Mouse (Mus musculus): ENCODE data around the gene Arpp19. TPM values are rescaled to one million over a fixed set of nuclear protein-coding genes. Genes with fewer than 3 reads are reported as not detected.

Arpp19 gene
- polyA plus RNA-seq, 1 experiment from 2014 or later: 274 TPM

DNA sequence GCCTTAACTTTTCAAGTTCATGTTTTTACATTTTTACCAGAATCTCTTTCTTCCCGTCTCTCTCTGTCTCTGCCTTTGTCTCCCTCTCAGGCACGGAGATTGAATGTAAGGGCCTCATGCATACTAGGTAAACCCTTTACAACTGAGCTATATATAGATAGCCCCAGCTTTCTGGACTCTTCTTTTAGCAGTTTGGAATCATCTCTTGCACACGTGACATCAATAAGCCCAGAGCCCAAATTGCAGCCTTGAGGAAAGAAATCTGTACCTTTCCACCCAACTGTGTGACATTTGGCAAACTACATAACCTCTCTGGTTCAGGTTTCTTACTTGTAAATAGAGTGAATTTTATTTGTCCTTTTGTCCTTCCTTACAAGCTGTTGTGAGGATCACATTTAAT lies 34.9 kb downstream of the Arpp19 start:
- Histone ChIP-seq H3K9me3 (ENCODE audit: control insufficient read depth, low read length) (no peaks in the 10 kb centered on the region), H3K27me3 (ENCODE audit: control insufficient read depth, insufficient read depth, low read length) (no peaks in the 10 kb centered on the region), H3K9ac (ENCODE audit: low read depth, low read length) (peak overlapping the region; percentile 87), H3K36me3 (ENCODE audit: control insufficient read depth, insufficient read depth, low read length) (no peaks in the 10 kb centered on the region), H3K4me3 (ENCODE audit: low read length) (peak overlapping the region; percentile 80), H3K4me2 (replicated peaks; ENCODE audit: low read depth, low read length) (peak overlapping the region; percentile 84), H3K27ac (ENCODE audit: low read depth, low read length) (no peak overlapping the region), H3K4me1 (ENCODE audit: control insufficient read depth, insufficient read depth, low read length) (no peaks in the 10 kb centered on the region)
- 40% methylated on average over 3 of the region's 3 CpGs for WGBS
- no peak for ATAC-seq (ENCODE audit: low FRiP score, low TSS enrichment)

DNA sequence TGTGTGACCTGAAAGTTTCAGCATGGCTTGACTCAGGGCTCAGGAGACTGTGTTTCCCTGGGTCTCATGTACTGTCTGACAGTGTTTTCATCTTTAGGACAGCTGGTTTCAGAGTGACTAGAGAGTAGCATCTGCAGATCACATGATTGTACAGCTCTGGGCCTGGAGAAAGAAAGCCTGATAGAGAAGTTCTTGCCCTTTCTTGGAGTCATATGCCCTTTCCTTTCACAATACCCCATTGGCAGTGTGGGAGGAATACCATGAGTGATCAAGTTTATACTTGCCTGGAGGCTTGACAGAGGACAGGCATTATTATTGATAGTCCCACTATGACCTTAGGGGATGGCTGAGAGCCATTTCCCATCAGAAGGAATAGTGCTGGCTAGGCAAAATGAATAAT lies 39.8 kb downstream of the Arpp19 start:
- Histone ChIP-seq H3K27me3 (ENCODE audit: control insufficient read depth, insufficient read depth, low read length) (no peaks in the 10 kb centered on the region), H3K36me3 (ENCODE audit: control insufficient read depth, insufficient read depth, low read length) (no peaks in the 10 kb centered on the region), H3K9ac (ENCODE audit: low read depth, low read length) (no peak overlapping the region), H3K9me3 (ENCODE audit: control insufficient read depth, low read length) (no peaks in the 10 kb centered on the region), H3K4me1 (ENCODE audit: control insufficient read depth, insufficient read depth, low read length) (no peaks in the 10 kb centered on the region), H3K27ac (ENCODE audit: low read depth, low read length) (no peak overlapping the region), H3K4me3 (ENCODE audit: low read length) (no peak overlapping the region), H3K4me2 (replicated peaks; ENCODE audit: low read depth, low read length) (no peak overlapping the region)
- 0 out of 2 replicates have a peak, but pooled peaks have one; percentile 28 for ATAC-seq (ENCODE audit: low FRiP score, low TSS enrichment)

DNA sequence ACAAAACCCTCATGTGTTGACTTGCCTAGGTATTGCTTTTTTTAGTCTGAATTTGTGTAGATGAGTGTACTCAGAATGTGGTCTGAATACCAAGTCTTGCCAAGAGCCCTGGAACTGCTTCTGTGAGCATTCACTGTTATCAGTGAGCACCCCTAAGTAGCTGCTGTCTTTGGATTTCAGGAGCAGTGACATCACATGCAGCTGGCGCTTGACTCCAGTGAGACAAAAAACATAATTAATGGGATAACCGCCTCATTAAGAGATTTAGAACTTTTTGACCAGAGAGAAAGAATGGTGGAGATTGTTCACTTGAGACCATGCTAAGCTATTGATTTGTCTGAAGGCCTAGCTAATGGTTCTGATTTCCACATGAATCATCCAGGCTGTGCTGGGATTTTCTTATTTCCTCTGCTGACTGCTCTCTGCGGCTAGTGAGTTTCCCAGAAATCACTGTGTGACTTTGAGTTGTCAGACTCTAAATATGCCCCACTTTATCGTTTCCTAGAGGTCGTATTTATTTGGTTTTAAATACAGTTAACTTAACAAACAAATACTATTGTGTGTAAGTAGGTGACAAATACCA lies 47.9 kb downstream of the Arpp19 start:
- no peaks in the 10 kb centered on the region for H3K9me3 ChIP-seq (ENCODE audit: control insufficient read depth, low read length)
- no peak overlapping the region for H3K4me3 ChIP-seq (ENCODE audit: low read length)
- H3K27me3 ChIP-seq (ENCODE audit: control insufficient read depth, insufficient read depth, low read length): no peaks in the 10 kb centered on the region
- no peak overlapping the region for H3K27ac ChIP-seq (ENCODE audit: low read depth, low read length)
- 80% methylated on average over 5 of the region's 5 CpGs for WGBS
- H3K36me3 ChIP-seq (ENCODE audit: control insufficient read depth, insufficient read depth, low read length): no peaks in the 10 kb centered on the region
- no peak overlapping the region for H3K9ac ChIP-seq (ENCODE audit: low read depth, low read length)
- H3K4me2 ChIP-seq (replicated peaks; ENCODE audit: low read depth, low read length): no peak overlapping the region
- no peak for ATAC-seq (ENCODE audit: low FRiP score, low TSS enrichment)
- no peaks in the 10 kb centered on the region for H3K4me1 ChIP-seq (ENCODE audit: control insufficient read depth, insufficient read depth, low read length)

DNA sequence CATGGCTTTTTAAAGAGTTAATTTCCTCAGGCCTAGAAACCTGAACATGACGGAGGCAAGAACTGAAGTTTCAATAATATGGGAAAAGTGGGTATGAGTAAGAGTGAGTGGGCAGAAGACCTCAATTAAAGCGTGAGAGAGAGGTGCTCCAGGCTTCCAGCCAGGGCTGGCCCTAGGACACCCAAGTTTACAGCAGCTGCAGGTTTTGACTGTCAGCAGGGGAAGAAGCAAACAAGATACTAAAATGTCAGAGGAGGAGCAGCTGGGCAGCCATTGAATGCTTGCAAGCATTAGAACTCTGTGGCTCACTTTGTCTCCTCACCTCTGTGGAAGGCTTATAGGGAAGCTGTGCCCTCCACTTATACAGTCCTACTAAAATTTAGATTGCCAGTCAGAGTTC lies 50.4 kb downstream of the Arpp19 start:
- Histone ChIP-seq H3K27ac (ENCODE audit: low read depth, low read length) (no peak overlapping the region), H3K4me3 (ENCODE audit: low read length) (no peak overlapping the region), H3K36me3 (ENCODE audit: control insufficient read depth, insufficient read depth, low read length) (no peaks in the 10 kb centered on the region), H3K9me3 (ENCODE audit: control insufficient read depth, low read length) (no peaks in the 10 kb centered on the region), H3K4me1 (ENCODE audit: control insufficient read depth, insufficient read depth, low read length) (no peaks in the 10 kb centered on the region), H3K27me3 (ENCODE audit: control insufficient read depth, insufficient read depth, low read length) (no peaks in the 10 kb centered on the region), H3K9ac (ENCODE audit: low read depth, low read length) (no peak overlapping the region), H3K4me2 (replicated peaks; ENCODE audit: low read depth, low read length) (no peak overlapping the region)
- no peak for ATAC-seq (ENCODE audit: low FRiP score, low TSS enrichment)
- 62% methylated on average over 2 of the region's 2 CpGs for WGBS

DNA sequence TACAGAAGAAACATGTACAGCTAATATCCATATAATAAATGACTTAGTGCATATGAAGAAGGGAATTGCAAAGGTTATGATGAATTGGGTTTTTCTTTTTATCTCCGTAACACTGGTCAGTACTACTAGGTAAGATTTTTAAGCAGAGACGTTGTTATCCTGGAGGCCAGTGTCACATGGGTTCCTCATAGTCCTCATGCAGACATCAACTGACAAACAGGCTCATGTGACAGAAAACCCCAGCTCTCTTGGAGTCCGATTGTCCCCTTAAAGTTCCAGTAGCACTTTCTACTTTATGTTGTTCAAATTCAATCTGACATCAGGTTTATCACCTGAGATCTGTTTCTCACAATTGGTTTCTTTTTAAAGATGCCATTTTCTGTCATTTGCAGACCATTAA lies 51.9 kb downstream of the Arpp19 start:
- no peak overlapping the region for H3K27ac ChIP-seq (ENCODE audit: low read depth, low read length)
- WGBS: 76% methylated on average over 3 of the region's 3 CpGs
- no peak overlapping the region for H3K9ac ChIP-seq (ENCODE audit: low read depth, low read length)
- no peaks in the 10 kb centered on the region for H3K36me3 ChIP-seq (ENCODE audit: control insufficient read depth, insufficient read depth, low read length)
- H3K4me1 ChIP-seq (ENCODE audit: control insufficient read depth, insufficient read depth, low read length): no peaks in the 10 kb centered on the region
- H3K27me3 ChIP-seq (ENCODE audit: control insufficient read depth, insufficient read depth, low read length): no peaks in the 10 kb centered on the region
- no peak overlapping the region for H3K4me3 ChIP-seq (ENCODE audit: low read length)
- H3K9me3 ChIP-seq (ENCODE audit: control insufficient read depth, low read length): no peaks in the 10 kb centered on the region
- no peak overlapping the region for H3K4me2 ChIP-seq (replicated peaks; ENCODE audit: low read depth, low read length)
- ATAC-seq (ENCODE audit: low FRiP score, low TSS enrichment): no peak

DNA sequence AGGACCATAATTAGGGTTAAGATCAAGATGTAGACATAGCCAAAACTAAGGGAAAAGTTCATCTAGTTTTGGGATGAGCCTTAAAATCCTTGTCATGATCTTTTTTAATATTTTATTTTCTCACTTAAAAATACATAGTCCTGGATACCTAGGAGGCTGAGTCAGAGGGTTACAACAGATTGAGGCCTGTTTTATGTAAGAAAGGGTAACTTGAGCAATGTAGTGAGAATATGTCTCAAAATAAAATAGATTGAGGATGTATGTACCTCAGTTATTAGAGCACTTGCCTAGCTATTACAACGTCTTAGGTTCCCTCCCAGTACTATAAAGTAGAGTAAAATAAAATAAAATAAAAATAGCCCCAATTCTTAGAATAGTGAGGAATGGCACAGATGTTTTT lies 54.7 kb downstream of the Arpp19 start:
- H3K9me3 ChIP-seq (ENCODE audit: control insufficient read depth, low read length): no peaks in the 10 kb centered on the region
- WGBS: 85% methylated on average over 1 of the region's 1 CpGs
- ATAC-seq (ENCODE audit: low FRiP score, low TSS enrichment): no peak
- H3K9ac ChIP-seq (ENCODE audit: low read depth, low read length): no peak overlapping the region
- no peak overlapping the region for H3K27ac ChIP-seq (ENCODE audit: low read depth, low read length)
- H3K4me1 ChIP-seq (ENCODE audit: control insufficient read depth, insufficient read depth, low read length): no peaks in the 10 kb centered on the region
- no peaks in the 10 kb centered on the region for H3K36me3 ChIP-seq (ENCODE audit: control insufficient read depth, insufficient read depth, low read length)
- H3K4me2 ChIP-seq (replicated peaks; ENCODE audit: low read depth, low read length): no peak overlapping the region
- H3K4me3 ChIP-seq (ENCODE audit: low read length): no peak overlapping the region
- H3K27me3 ChIP-seq (ENCODE audit: control insufficient read depth, insufficient read depth, low read length): no peaks in the 10 kb centered on the region

DNA sequence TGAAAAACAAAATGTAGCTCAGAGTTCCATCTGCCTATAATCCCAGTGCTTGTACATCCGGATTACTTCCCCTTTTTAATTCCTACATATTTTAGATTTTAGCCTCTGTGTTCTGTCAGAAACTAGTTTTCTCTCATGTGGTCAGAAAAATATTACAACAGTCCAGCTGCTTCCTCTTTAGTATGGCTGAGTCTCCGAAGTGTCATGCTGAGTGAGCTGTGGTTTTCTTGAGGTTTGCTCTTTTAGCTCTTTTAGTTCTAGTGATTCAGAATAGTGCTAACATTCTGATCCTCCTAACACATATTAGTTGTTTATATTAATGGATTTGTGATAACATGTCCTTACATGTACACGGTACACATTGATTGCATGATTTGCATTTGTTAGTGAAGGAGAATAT lies 57.3 kb downstream of the Arpp19 start:
- ATAC-seq (ENCODE audit: low FRiP score, low TSS enrichment): no peak
- H3K9ac ChIP-seq (ENCODE audit: low read depth, low read length): no peak overlapping the region
- no peak overlapping the region for H3K4me3 ChIP-seq (ENCODE audit: low read length)
- WGBS: 87% methylated on average over 3 of the region's 3 CpGs
- no peaks in the 10 kb centered on the region for H3K36me3 ChIP-seq (ENCODE audit: control insufficient read depth, insufficient read depth, low read length)
- no peak overlapping the region for H3K4me2 ChIP-seq (replicated peaks; ENCODE audit: low read depth, low read length)
- H3K27ac ChIP-seq (ENCODE audit: low read depth, low read length): no peak overlapping the region
- no peaks in the 10 kb centered on the region for H3K27me3 ChIP-seq (ENCODE audit: control insufficient read depth, insufficient read depth, low read length)
- no peaks in the 10 kb centered on the region for H3K4me1 ChIP-seq (ENCODE audit: control insufficient read depth, insufficient read depth, low read length)
- no peaks in the 10 kb centered on the region for H3K9me3 ChIP-seq (ENCODE audit: control insufficient read depth, low read length)

DNA sequence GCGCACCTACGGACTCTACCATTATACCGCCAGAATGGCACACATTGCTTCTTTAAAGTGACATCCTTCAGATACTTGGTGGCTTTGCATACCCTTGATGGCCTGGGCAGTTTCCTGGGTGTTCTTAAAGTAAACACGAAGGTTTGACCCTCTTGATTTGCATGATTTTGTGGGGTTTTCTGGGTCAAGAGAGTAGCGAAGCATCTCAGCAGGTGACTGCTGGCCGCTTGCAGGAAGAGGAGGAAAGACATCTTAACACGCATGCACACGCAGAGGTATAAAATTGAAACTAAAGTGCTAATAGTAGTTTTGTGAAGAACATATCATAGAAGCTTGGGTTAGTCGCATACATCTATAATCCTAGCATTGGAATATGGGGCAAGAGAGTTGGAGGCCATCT lies 61.5 kb downstream of the Arpp19 start:
- WGBS: 98% methylated on average over 9 of the region's 9 CpGs
- Histone ChIP-seq H3K4me2 (replicated peaks; ENCODE audit: low read depth, low read length) (no peak overlapping the region), H3K27me3 (ENCODE audit: control insufficient read depth, insufficient read depth, low read length) (no peaks in the 10 kb centered on the region), H3K9ac (ENCODE audit: low read depth, low read length) (no peak overlapping the region), H3K27ac (ENCODE audit: low read depth, low read length) (no peak overlapping the region), H3K4me3 (ENCODE audit: low read length) (no peak overlapping the region), H3K36me3 (ENCODE audit: control insufficient read depth, insufficient read depth, low read length) (no peaks in the 10 kb centered on the region), H3K9me3 (ENCODE audit: control insufficient read depth, low read length) (no peaks in the 10 kb centered on the region), H3K4me1 (ENCODE audit: control insufficient read depth, insufficient read depth, low read length) (no peaks in the 10 kb centered on the region)
- ATAC-seq (ENCODE audit: low FRiP score, low TSS enrichment): no peak

DNA sequence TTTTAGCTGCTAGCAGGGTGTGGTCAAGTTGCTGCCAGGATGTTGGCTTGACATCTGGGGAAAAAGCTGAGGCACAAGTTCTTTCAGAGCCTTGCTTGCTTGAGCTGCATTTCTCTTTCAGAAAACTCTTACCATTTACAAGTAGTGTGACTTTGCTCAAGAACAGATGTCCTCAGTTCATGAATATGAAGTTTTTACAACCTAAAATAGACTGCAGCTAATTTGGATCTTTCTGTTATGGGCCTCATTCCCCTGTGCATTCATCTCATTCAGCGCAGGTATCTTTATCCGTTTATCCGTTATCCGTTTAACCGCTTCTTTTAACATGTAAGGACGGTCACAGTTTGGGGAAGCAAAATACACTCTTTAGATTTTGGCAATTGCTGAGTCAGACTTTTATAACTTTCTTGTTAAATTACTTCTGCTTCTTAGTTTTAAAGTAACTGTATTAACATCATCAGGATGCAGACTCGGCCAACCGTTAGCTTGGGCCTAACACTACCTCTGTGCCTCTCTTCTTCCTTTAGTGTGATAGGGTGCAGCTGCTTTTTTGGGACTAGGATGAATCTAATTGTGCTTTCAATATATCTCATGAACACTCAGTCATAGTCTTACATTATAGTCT lies 62.9 kb downstream of the Arpp19 start:
- no peaks in the 10 kb centered on the region for H3K36me3 ChIP-seq (ENCODE audit: control insufficient read depth, insufficient read depth, low read length)
- H3K9ac ChIP-seq (ENCODE audit: low read depth, low read length): no peak overlapping the region
- WGBS: 97% methylated on average over 8 of the region's 8 CpGs
- no peaks in the 10 kb centered on the region for H3K9me3 ChIP-seq (ENCODE audit: control insufficient read depth, low read length)
- H3K27me3 ChIP-seq (ENCODE audit: control insufficient read depth, insufficient read depth, low read length): no peaks in the 10 kb centered on the region
- H3K4me2 ChIP-seq (replicated peaks; ENCODE audit: low read depth, low read length): no peak overlapping the region
- H3K4me1 ChIP-seq (ENCODE audit: control insufficient read depth, insufficient read depth, low read length): no peaks in the 10 kb centered on the region
- no peak for ATAC-seq (ENCODE audit: low FRiP score, low TSS enrichment)
- no peak overlapping the region for H3K27ac ChIP-seq (ENCODE audit: low read depth, low read length)
- H3K4me3 ChIP-seq (ENCODE audit: low read length): no peak overlapping the region

All from kidney, embryonic 14.5 days (tissue).